Mouse (Mus musculus): ENCODE data around the gene Nsun6. TPM values are rescaled to one million over a fixed set of nuclear protein-coding genes. Genes with fewer than 3 reads are reported as not detected.

The Nsun6 gene
- total RNA-seq, 2 experiments from 2014 or later = 1.5 to 2.3 TPM

GRCm38 (mm10) chr2:14992531-14992930 lies 62.3 kb downstream of the Nsun6 start:
- DNase-seq = no peak

- DNase-seq = no peak
These were observed 65.5 kb downstream of the Nsun6 start for GRCm38 (mm10) chr2:14989350-14989749.

GRCm38 (mm10) chr2:14988451-14988850 lies 66.4 kb downstream of the Nsun6 start:
- no peak for DNase-seq

GRCm38 (mm10) chr2:14984029-14984428 lies 70.8 kb downstream of the Nsun6 start:
- no peak for DNase-seq

- DNase-seq = no peak
These were observed 93.4 kb downstream of the Nsun6 start for GRCm38 (mm10) chr2:14961493-14961892.

GRCm38 (mm10) chr2:14960963-14961488 lies 93.8 kb downstream of the Nsun6 start:
- no peak for DNase-seq

- DNase-seq = no peak
These were observed 101.8 kb downstream of the Nsun6 start for GRCm38 (mm10) chr2:14953090-14953489.

Other genes starting within 250 kb of the Nsun6 start
- gene Arl5b, start 5.7 kb downstream of the Nsun6 start, total RNA-seq (2021) = 10 to 100 TPM; 17.2 to 20.3 TPM